Mouse (Mus musculus) MEL (cell line): ENCODE data around the gene Usp36. TPM values are rescaled to one million over a fixed set of nuclear protein-coding genes. Genes with fewer than 3 reads are reported as not detected.

Experiments used
- DNase-seq: peaks from one replicate; pipeline ENCODE4 v3.0.0; 2011; ENCODE audit warnings: low read depth, low spot score
- H3K27ac ChIP-seq: 2 replicates; pipeline ENCODE4 v1.5.1; 2012; ENCODE audit warnings: low read depth, mild to moderate bottlenecking, control low read depth, low read length, moderate library complexity; ENCODE audit not compliant: control insufficient read depth
- H3K27me3 ChIP-seq, 2 experiments: fragments of 150-350 bp in 1 of 2; sonication (generic) in 1 of 2; 2 replicates each; pipeline ENCODE4 v1.6.1; 2012; ENCODE audit warnings: low read length in 2 of 2, mild to moderate bottlenecking in 2 of 2, improper control_type of control experiment in 1 of 2, moderate library complexity in 1 of 2; ENCODE audit not compliant: insufficient read depth in 2 of 2, control insufficient read depth in 1 of 2
- H3K36me3 ChIP-seq, 2 experiments: 2 replicates each; pipeline ENCODE4 v1.6.1; 2012 to 2014; ENCODE audit warnings: low read length in 2 of 2, improper control_type of control experiment in 1 of 2, inconsistent platforms in 1 of 2, mild to moderate bottlenecking in 1 of 2; ENCODE audit not compliant: insufficient read depth in 2 of 2, control insufficient read depth in 1 of 2
- H3K4me1 ChIP-seq, 2 experiments: fragments of 150-350 bp in 1 of 2; sonication (generic) in 1 of 2; 2 replicates each; pipeline ENCODE4 v1.6.1; 2012; ENCODE audit warnings: low read length in 2 of 2, improper control_type of control experiment in 1 of 2, mild to moderate bottlenecking in 1 of 2; ENCODE audit not compliant: insufficient read depth in 2 of 2, control insufficient read depth in 1 of 2
- H3K4me3 ChIP-seq, 2 experiments: fragments of 150-350 bp in 1 of 2; sonication (generic) in 1 of 2; 2 replicates each; pipeline ENCODE4 v1.5.1; 2012; ENCODE audit warnings: low read depth in 2 of 2, low read length in 2 of 2, mild to moderate bottlenecking in 2 of 2, moderate library complexity in 2 of 2, control low read depth in 1 of 2, improper control_type of control experiment in 1 of 2; ENCODE audit not compliant: control insufficient read depth in 1 of 2, insufficient read depth in 1 of 2
- H3K79me2 ChIP-seq: 2 replicates; pipeline ENCODE4 v1.6.1; 2012; ENCODE audit warnings: mild to moderate bottlenecking, low read length, moderate library complexity; ENCODE audit not compliant: control insufficient read depth, poor library complexity, insufficient read depth
- H3K9ac ChIP-seq: 2 replicates; pipeline ENCODE4 v1.6.1; 2012; ENCODE audit warnings: low read depth, mild to moderate bottlenecking, control low read depth, low read length, moderate library complexity; ENCODE audit not compliant: control insufficient read depth, poor library complexity, severe bottlenecking
- H3K9me3 ChIP-seq: fragments of 150-350 bp; sonication (generic); replicated peaks from 2 replicates; pipeline ENCODE4 v1.6.1; 2012; ENCODE audit warnings: mild to moderate bottlenecking, low read length, improper control_type of control experiment, moderate library complexity; ENCODE audit not compliant: insufficient read depth
- BHLHE40 ChIP-seq: IDR thresholded peaks from 2 replicates; pipeline ENCODE4 v1.6.1; 2012; ENCODE audit warnings: low read depth, mild to moderate bottlenecking, inconsistent platforms, low read length, improper control_type of control experiment, borderline replicate concordance
- CHD1 ChIP-seq: IDR thresholded peaks from 2 replicates; pipeline ENCODE4 v1.6.1; 2012; ENCODE audit warnings: low read depth, mild to moderate bottlenecking, inconsistent platforms, low read length, improper control_type of control experiment
- CHD2 ChIP-seq: IDR thresholded peaks from 2 replicates; pipeline ENCODE4 v1.6.1; 2011; ENCODE audit warnings: low read length, improper control_type of control experiment
- CTCF ChIP-seq, 3 experiments: IDR thresholded peaks in 2 of 3; conservative IDR thresholded peaks in 1 of 3; 2 replicates each; pipeline ENCODE4 v1.5.1; 2011 to 2012; ENCODE audit warnings: low read length in 3 of 3, low read depth in 2 of 3, mild to moderate bottlenecking in 2 of 3, improper control_type of control experiment in 1 of 3, inconsistent platforms in 1 of 3, mixed read lengths in 1 of 3, moderate library complexity in 1 of 3; ENCODE audit not compliant: control insufficient read depth in 1 of 3, insufficient read depth in 1 of 3, poor library complexity in 1 of 3, severe bottlenecking in 1 of 3
- ETS1 ChIP-seq: IDR thresholded peaks from 2 replicates; pipeline ENCODE4 v1.6.1; 2012; ENCODE audit warnings: low read depth, mild to moderate bottlenecking, inconsistent platforms, low read length, improper control_type of control experiment, moderate library complexity
- GATA1 ChIP-seq: IDR thresholded peaks from 2 replicates; pipeline ENCODE4 v1.6.1; 2011; ENCODE audit warnings: low read depth, low read length, improper control_type of control experiment
- MAFK ChIP-seq: IDR thresholded peaks from 2 replicates; pipeline ENCODE4 v1.6.1; 2011; ENCODE audit warnings: low read depth, mild to moderate bottlenecking, low read length, improper control_type of control experiment, borderline replicate concordance
- MAX ChIP-seq: IDR thresholded peaks from 2 replicates; pipeline ENCODE4 v1.6.1; 2011; ENCODE audit warnings: low read length, improper control_type of control experiment
- MYB ChIP-seq: IDR thresholded peaks from 2 replicates; pipeline ENCODE4 v1.6.1; 2011; ENCODE audit warnings: mild to moderate bottlenecking, low read depth, low read length, improper control_type of control experiment
- NRF1 ChIP-seq: IDR thresholded peaks from 2 replicates; pipeline ENCODE4 v1.6.1; 2014; ENCODE audit warnings: low read depth, mild to moderate bottlenecking, inconsistent platforms, low read length, improper control_type of control experiment, moderate library complexity; ENCODE audit not compliant: poor library complexity, insufficient read depth, severe bottlenecking
- POLR2AphosphoS2 ChIP-seq: IDR thresholded peaks from 2 replicates; pipeline ENCODE4 v1.6.1; 2011; ENCODE audit warnings: low read length, improper control_type of control experiment
- POLR2AphosphoS5 ChIP-seq: IDR thresholded peaks from 2 replicates; pipeline ENCODE4 v1.6.1; 2012; ENCODE audit warnings: low read depth, borderline replicate concordance, mild to moderate bottlenecking, inconsistent platforms, low read length, moderate library complexity, mixed read lengths
- RAD21 ChIP-seq: IDR thresholded peaks from 2 replicates; pipeline ENCODE4 v1.6.1; 2011; ENCODE audit warnings: mild to moderate bottlenecking, low read depth, low read length, improper control_type of control experiment
- SMC3 ChIP-seq: IDR thresholded peaks from 2 replicates; pipeline ENCODE4 v1.6.1; 2011; ENCODE audit warnings: low read depth, low read length, improper control_type of control experiment
- TAL1 ChIP-seq: IDR thresholded peaks from 2 replicates; pipeline ENCODE4 v1.6.1; 2012; ENCODE audit warnings: mild to moderate bottlenecking, inconsistent platforms, low read length, moderate library complexity, mixed read lengths
- TBP ChIP-seq: IDR thresholded peaks from 2 replicates; pipeline ENCODE4 v1.8.0; 2011; ENCODE audit warnings: low read depth, low read length, improper control_type of control experiment
- TCF12 ChIP-seq: IDR thresholded peaks from 2 replicates; pipeline ENCODE4 v1.6.1; 2014; ENCODE audit warnings: low read depth, mild to moderate bottlenecking, inconsistent platforms, low read length, improper control_type of control experiment, moderate library complexity
- USF2 ChIP-seq, 2 experiments: IDR thresholded peaks; 2 replicates each; pipeline ENCODE4 v1.6.1; 2011 to 2012; ENCODE audit warnings: improper control_type of control experiment in 2 of 2, low read length in 2 of 2, borderline replicate concordance in 1 of 2, inconsistent platforms in 1 of 2, low read depth in 1 of 2, mild to moderate bottlenecking in 1 of 2; ENCODE audit not compliant: insufficient read depth in 1 of 2
- ZC3H11A ChIP-seq: IDR thresholded peaks from 2 replicates; pipeline ENCODE4 v1.6.1; 2012; ENCODE audit warnings: low read depth, mild to moderate bottlenecking, inconsistent platforms, low read length, improper control_type of control experiment
- ZKSCAN1 ChIP-seq: IDR thresholded peaks from 2 replicates; pipeline ENCODE4 v1.6.1; 2012; ENCODE audit warnings: low read depth, mild to moderate bottlenecking, inconsistent platforms, low read length, improper control_type of control experiment, moderate library complexity
- ZNF384 ChIP-seq: IDR thresholded peaks from 2 replicates; pipeline ENCODE4 v1.6.1; 2012; ENCODE audit warnings: low read depth, mild to moderate bottlenecking, inconsistent platforms, low read length, improper control_type of control experiment
- polyA plus RNA-seq, 2 experiments: library from polyadenylated mRNA; stranded (reverse) in 1 of 2; unstranded in 1 of 2; fragments of >175 nt in 1 of 2; fragments of >200 nt in 1 of 2; gene quantifications; 2 replicates each; pipeline versions ENCODE4 v1.2.1 to v1.2.4; 2012; ENCODE audit warnings: low replicate concordance in 2 of 2, low read depth in 1 of 2; ENCODE audit not compliant: insufficient read length in 2 of 2, insufficient read depth in 1 of 2, missing spikeins in 1 of 2
- total RNA-seq: library from RNA; depleted of rRNA; stranded (reverse); fragments of 300-350 nt; gene quantifications from 2 replicates; pipeline ENCODE4 v1.2.3, GENCODE M21; 2012

The Usp36 gene
- total and polyA plus RNA-seq, 3 experiments = 24.8 to 89.6 (median 50.7) TPM

- Histone ChIP-seq H3K4me1 (peaks cover 0 to 3% of the 10 kb centered on the region in 2 experiments; a peak in 1 of 4 replicates), H3K36me3 (no peaks in the 10 kb centered on the region)
Observed at GRCm38 (mm10) chr11:118220561-118221262, 69.3 kb downstream of the Usp36 start.

GRCm38 (mm10) chr11:118219066-118219465, 71.0 kb downstream of the Usp36 start:
- H3K9ac ChIP-seq = no peak overlapping the region
- no peak overlapping the region for H3K27ac ChIP-seq
- H3K4me1 ChIP-seq = peaks cover 0 to 3% of the 10 kb centered on the region in 2 experiments; a peak in 1 of 4 replicates
- H3K4me3 ChIP-seq = no peak overlapping the region
- no peaks in the 10 kb centered on the region for H3K36me3 ChIP-seq
- no peak for TF ChIP-seq CHD1
- no peak for TF ChIP-seq CHD2
- no peaks in the 10 kb centered on the region for H3K27me3 ChIP-seq
- H3K9me3 ChIP-seq = no peaks in the 10 kb centered on the region
- peaks cover 1% of the 10 kb centered on the region; the same call in 1 of the 2 replicates for H3K79me2 ChIP-seq
- no peak for DNase-seq

More at GRCm38 (mm10) chr11:118220561-118221262, 69.3 kb downstream of the Usp36 start:
- DNase-seq = peak; percentile 83
- peak; percentile 62 for TF ChIP-seq SMC3
- no peak for TF ChIP-seq GATA1
- TF ChIP-seq POLR2AphosphoS5 = no peak
- TF ChIP-seq NRF1 = no peak
- TF ChIP-seq TBP = no peak
- peak; percentile 100 for TF ChIP-seq ZNF384
- TF ChIP-seq MYB = no peak
- no peak for TF ChIP-seq TAL1
- TF ChIP-seq ZKSCAN1 = no peak
- TF ChIP-seq RAD21 = peak; percentile 78
- TF ChIP-seq POLR2AphosphoS2 = no peak
- TF ChIP-seq CHD1 = no peak
- peak; percentile 78 to 80 (median 79) for TF ChIP-seq CTCF (IDR thresholded peaks at IDR 0.05 in 2 of 3, conservative IDR thresholded peaks at IDR 0.05 in 1 of 3; ENCODE audit: control insufficient read depth in 1 of 3, insufficient read depth in 1 of 3, low read depth in 2 of 3, low read length in 3 of 3, poor library complexity in 1 of 3, severe bottlenecking in 1 of 3)
- no peak for TF ChIP-seq BHLHE40
- TF ChIP-seq ETS1 = no peak
- TF ChIP-seq MAX = no peak
- TF ChIP-seq ZC3H11A = peak; percentile 55; the same call in 1 of the 2 replicates
- TF ChIP-seq MAFK = no peak
- TF ChIP-seq USF2 (IDR thresholded peaks at IDR 0.05; ENCODE audit: borderline replicate concordance in 1 of 2, insufficient read depth in 1 of 2, low read depth in 1 of 2, low read length in 2 of 2) = no peak
- TF ChIP-seq TCF12 = no peak
- TF ChIP-seq, all 39 proteins: peak for 5
- Histone ChIP-seq H3K9me3 (no peaks in the 10 kb centered on the region), H3K27ac (no peak overlapping the region), H3K4me3 (0 out of 4 replicates have a peak overlapping the region, but pooled peaks of 1 of the 2 experiments have one; percentile 37), H3K79me2 (peaks cover 1% of the 10 kb centered on the region; the same call in 1 of the 2 replicates), H3K27me3 (no peaks in the 10 kb centered on the region), H3K9ac (0 out of 2 replicates have a peak overlapping the region, but pooled peaks have one; percentile 28)
